Mouse (Mus musculus): ENCODE measurements around the gene Fgfr2.
A peak's percentile ranks its signal among the peaks of the same experiment; 100 is the strongest.

The Fgfr2 gene

GRCm38 (mm10) chr7:132273741-132274513 lies 849.2 kb downstream of the Fgfr2 start:
- DNase-seq, result no peak

GRCm38 (mm10) chr7:132272984-132273383 lies 850.2 kb downstream of the Fgfr2 start:
- no peak for DNase-seq

- no peak for DNase-seq
Measured at GRCm38 (mm10) chr7:132270364-132270763, 852.8 kb downstream of the Fgfr2 start.

GRCm38 (mm10) chr7:132269661-132270060 lies 853.5 kb downstream of the Fgfr2 start:
- no peak for DNase-seq

- DNase-seq, result no peak
Measured at GRCm38 (mm10) chr7:132267721-132268498, 855.2 kb downstream of the Fgfr2 start.

GRCm38 (mm10) chr7:132264763-132265162 lies 858.4 kb downstream of the Fgfr2 start:
- DNase-seq, result no peak

- DNase-seq, result no peak
Measured at GRCm38 (mm10) chr7:132263186-132263585, 860.0 kb downstream of the Fgfr2 start.

GRCm38 (mm10) chr7:132262696-132263095 lies 860.5 kb downstream of the Fgfr2 start:
- no peak for DNase-seq

- no peak for DNase-seq
Measured at GRCm38 (mm10) chr7:132261885-132262284, 861.3 kb downstream of the Fgfr2 start.

GRCm38 (mm10) chr7:132260632-132261031 lies 862.5 kb downstream of the Fgfr2 start:
- DNase-seq, result no peak

- DNase-seq, result peak; percentile 22
Measured at GRCm38 (mm10) chr7:132258817-132259216, 864.3 kb downstream of the Fgfr2 start.

GRCm38 (mm10) chr7:132258216-132258615 lies 864.9 kb downstream of the Fgfr2 start:
- DNase-seq, result no peak

- DNase-seq, result no peak
Measured at GRCm38 (mm10) chr7:132253513-132253912, 869.6 kb downstream of the Fgfr2 start.

- DNase-seq, result no peak
Measured at GRCm38 (mm10) chr7:132253078-132253477, 870.1 kb downstream of the Fgfr2 start.

GRCm38 (mm10) chr7:132249563-132250119 lies 873.5 kb downstream of the Fgfr2 start:
- no peak for DNase-seq

GRCm38 (mm10) chr7:132247567-132247966 lies 875.6 kb downstream of the Fgfr2 start:
- no peak for DNase-seq

GRCm38 (mm10) chr7:132247091-132247490 lies 876.1 kb downstream of the Fgfr2 start:
- DNase-seq, result no peak

- DNase-seq, result peak; percentile 57
Measured at GRCm38 (mm10) chr7:132245730-132246129, 877.4 kb downstream of the Fgfr2 start.

GRCm38 (mm10) chr7:132244637-132245036 lies 878.5 kb downstream of the Fgfr2 start:
- DNase-seq, result no peak

GRCm38 (mm10) chr7:132243225-132243624 lies 879.9 kb downstream of the Fgfr2 start:
- DNase-seq, result no peak

GRCm38 (mm10) chr7:132242617-132243141 lies 880.5 kb downstream of the Fgfr2 start:
- DNase-seq, result peak; percentile 10

GRCm38 (mm10) chr7:132238921-132239320 lies 884.2 kb downstream of the Fgfr2 start:
- no peak for DNase-seq

- DNase-seq, result peak; percentile 44
Measured at GRCm38 (mm10) chr7:132237191-132237590, 886.0 kb downstream of the Fgfr2 start.

GRCm38 (mm10) chr7:132236789-132237188 lies 886.4 kb downstream of the Fgfr2 start:
- no peak for DNase-seq

Measured in kidney, adult 11 months (tissue).